In the genomic region with DNA sequence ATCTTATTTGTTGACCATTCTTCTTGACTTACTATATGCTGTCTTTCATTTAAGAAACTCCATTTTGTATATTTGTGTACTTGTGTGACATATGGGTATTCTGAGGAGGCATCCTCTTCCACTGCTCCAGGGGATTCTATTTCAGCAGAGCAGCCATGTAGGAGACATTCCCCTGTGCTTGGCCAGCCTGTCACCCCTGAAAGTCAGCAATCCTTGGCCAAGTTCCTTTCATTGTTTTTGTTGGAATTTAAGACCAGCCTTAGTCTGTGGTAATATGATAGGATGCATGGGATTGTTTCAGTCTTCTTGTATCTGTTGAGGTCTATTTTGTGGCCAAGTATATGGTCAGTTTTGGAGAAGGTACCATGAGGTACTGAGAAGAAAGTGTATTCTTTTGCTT, we compare ENCODE assay signal across 20 mouse cellular contexts.
"Had no signal": no experiment of that assay in that cellular context is flagged by ENCODE, and none has a peak within 500 bp of the region (broad histone marks: within the 10 kb centered on the region; RNA-seq: fewer than 3 reads in every experiment).

No protein-coding gene starts in this region.

- H3K9me3 ChIP-seq: lung, embryonic 15.5 days; megakaryocyte, embryonic 14.5 days; midbrain, embryonic 13.5 days; midbrain, embryonic 15.5 days; neural tube, embryonic 13.5 days; neural tube, embryonic 15.5 days had no signal

- H3K4me1 ChIP-seq: lung, embryonic 15.5 days; midbrain, embryonic 13.5 days; midbrain, embryonic 15.5 days; neural tube, embryonic 13.5 days; neural tube, embryonic 15.5 days had no signal

- H3K27ac ChIP-seq: lung, embryonic 15.5 days; macrophage; midbrain, embryonic 13.5 days; midbrain, embryonic 15.5 days; neural tube, embryonic 13.5 days; neural tube, embryonic 15.5 days had no signal

- H3K4me3 ChIP-seq: lung, embryonic 15.5 days; megakaryocyte, embryonic 14.5 days; midbrain, embryonic 13.5 days; midbrain, embryonic 15.5 days; neural tube, embryonic 13.5 days; neural tube, embryonic 15.5 days had no signal

- ATAC-seq: lung, postnatal 0 days; midbrain, embryonic 13.5 days; midbrain, embryonic 15.5 days had no signal

- H3K27me3 ChIP-seq: lung, embryonic 15.5 days; megakaryocyte, embryonic 14.5 days; midbrain, embryonic 13.5 days; midbrain, embryonic 15.5 days; neural tube, embryonic 13.5 days; neural tube, embryonic 15.5 days had no signal

- DNase-seq: lung, adult 2 months; lung, postnatal 14 days; lung, postnatal 36 days; retina, postnatal 1 day; right cerebral cortex, adult 18-20 months; right cerebral cortex, postnatal 25 days; right cerebral cortex, postnatal 4 days; spleen, adult 18-20 months; thymus, adult 18-20 months; thymus, postnatal 14 days; thymus, postnatal 4 days had no signal

- H3K4me2 ChIP-seq: lung, embryonic 15.5 days; midbrain, embryonic 11.5 days; midbrain, embryonic 13.5 days; midbrain, embryonic 15.5 days; neural tube, embryonic 13.5 days; neural tube, embryonic 15.5 days had no signal

- H3K36me3 ChIP-seq: lung, embryonic 15.5 days; midbrain, embryonic 13.5 days; midbrain, embryonic 15.5 days; neural tube, embryonic 13.5 days; neural tube, embryonic 15.5 days had no signal

- H3K9ac ChIP-seq: lung, embryonic 15.5 days; midbrain, embryonic 13.5 days; midbrain, embryonic 15.5 days; neural tube, embryonic 13.5 days; neural tube, embryonic 15.5 days had no signal
